Mouse (Mus musculus): ENCODE results near the gene Tfap2c. TPM values are rescaled to one million over a fixed set of nuclear protein-coding genes. Genes with fewer than 3 reads are reported as not detected.

The Tfap2c gene
- total RNA-seq, 1 experiment, result 19.7 TPM

GRCm38 (mm10) chr2:172604625-172605024 is 55.2 kb downstream of the Tfap2c start:
- Histone ChIP-seq H3K9me3 (ENCODE audit: control insufficient read depth, insufficient read depth, low read depth, low read length) (no peaks in the 10 kb centered on the region), H3K36me3 (ENCODE audit: control insufficient read depth, insufficient read depth, low read length, poor library complexity, severe bottlenecking) (peaks cover under 1% of the 10 kb centered on the region; the same call in 1 of the 2 replicates), H3K9ac (ENCODE audit: insufficient read depth, low read depth, low read length, poor library complexity, severe bottlenecking) (no peak overlapping the region), H3K27ac (ENCODE audit: insufficient read depth, low read depth, low read length, poor library complexity, severe bottlenecking) (no peak overlapping the region), H3K4me1 (ENCODE audit: control insufficient read depth in 2 of 2, insufficient read depth in 2 of 2, low read length in 2 of 2, poor library complexity in 1 of 2) (peaks cover 0 to 2% of the 10 kb centered on the region in 2 experiments; a peak in 1 of 4 replicates), H3K4me3 (ENCODE audit: insufficient read depth in 1 of 2, low read depth in 1 of 2, low read length in 2 of 2, poor library complexity in 1 of 2, severe bottlenecking in 1 of 2) (no peak overlapping the region)
- TF ChIP-seq ZNF384 (IDR thresholded peaks at IDR 0.05; ENCODE audit: low read depth, low read length) (no peak), ZC3H11A (IDR thresholded peaks at IDR 0.05; ENCODE audit: borderline replicate concordance, low read depth, low read length) (peak; percentile 61), MAFK (IDR thresholded peaks at IDR 0.05; ENCODE audit: insufficient read depth, low read depth, low read length) (no peak)
- DNase-seq (ENCODE audit: low read depth, low spot score), result no peak
- in situ Hi-C loops (cut with MboI; ENCODE audit: low sequenced_read_pairs in 2 of 2, unreplicated experiment in 2 of 2), result loop anchor here in 1 of 2 experiments (10.0 kb wide), 1 partner anchor 50 kb away; no protein-coding TSS in a partner anchor

GRCm38 (mm10) chr2:172605642-172606041 is 56.2 kb downstream of the Tfap2c start:
- Histone ChIP-seq H3K9ac (ENCODE audit: insufficient read depth, low read depth, low read length, poor library complexity, severe bottlenecking) (no peak overlapping the region), H3K27ac (ENCODE audit: insufficient read depth, low read depth, low read length, poor library complexity, severe bottlenecking) (no peak overlapping the region), H3K36me3 (ENCODE audit: control insufficient read depth, insufficient read depth, low read length, poor library complexity, severe bottlenecking) (peaks cover 2% of the 10 kb centered on the region; the same call in 1 of the 2 replicates), H3K4me1 (ENCODE audit: control insufficient read depth in 2 of 2, insufficient read depth in 2 of 2, low read length in 2 of 2, poor library complexity in 1 of 2) (peaks cover 0 to 2% of the 10 kb centered on the region in 2 experiments; a peak in 1 of 4 replicates), H3K9me3 (ENCODE audit: control insufficient read depth, insufficient read depth, low read depth, low read length) (no peaks in the 10 kb centered on the region), H3K4me3 (ENCODE audit: insufficient read depth in 1 of 2, low read depth in 1 of 2, low read length in 2 of 2, poor library complexity in 1 of 2, severe bottlenecking in 1 of 2) (no peak overlapping the region)
- no peak for TF ChIP-seq ZNF384 (IDR thresholded peaks at IDR 0.05; ENCODE audit: low read depth, low read length)
- no peak for TF ChIP-seq CHD2 (IDR thresholded peaks at IDR 0.05; ENCODE audit: low read depth, low read length)
- TF ChIP-seq HCFC1 (IDR thresholded peaks at IDR 0.05; ENCODE audit: borderline replicate concordance, insufficient read depth, low read length), result no peak
- no peak for TF ChIP-seq MAFK (IDR thresholded peaks at IDR 0.05; ENCODE audit: insufficient read depth, low read depth, low read length)
- no peak for TF ChIP-seq ZC3H11A (IDR thresholded peaks at IDR 0.05; ENCODE audit: borderline replicate concordance, low read depth, low read length)
- no peak for DNase-seq (ENCODE audit: low read depth, low spot score)
- in situ Hi-C loops (cut with MboI; ENCODE audit: low sequenced_read_pairs in 2 of 2, unreplicated experiment in 2 of 2), result loop anchor here in 1 of 2 experiments (10.0 kb wide), 1 partner anchor 51 kb away; no protein-coding TSS in a partner anchor

GRCm38 (mm10) chr2:172607710-172608109 is 58.3 kb downstream of the Tfap2c start:
- DNase-seq (ENCODE audit: low read depth, low spot score), result peak; percentile 78
- Histone ChIP-seq H3K9me3 (ENCODE audit: control insufficient read depth, insufficient read depth, low read depth, low read length) (no peaks in the 10 kb centered on the region), H3K36me3 (ENCODE audit: control insufficient read depth, insufficient read depth, low read length, poor library complexity, severe bottlenecking) (peaks cover 2% of the 10 kb centered on the region; the same call in 1 of the 2 replicates), H3K4me3 (ENCODE audit: insufficient read depth in 1 of 2, low read depth in 1 of 2, low read length in 2 of 2, poor library complexity in 1 of 2, severe bottlenecking in 1 of 2) (no peak overlapping the region), H3K27ac (ENCODE audit: insufficient read depth, low read depth, low read length, poor library complexity, severe bottlenecking) (no peak overlapping the region), H3K4me1 (ENCODE audit: control insufficient read depth in 2 of 2, insufficient read depth in 2 of 2, low read length in 2 of 2, poor library complexity in 1 of 2) (peaks cover 3 to 6% of the 10 kb centered on the region in 2 experiments; a peak in 2 of 4 replicates), H3K9ac (ENCODE audit: insufficient read depth, low read depth, low read length, poor library complexity, severe bottlenecking) (no peak overlapping the region)
- TF ChIP-seq ZC3H11A (IDR thresholded peaks at IDR 0.05; ENCODE audit: borderline replicate concordance, low read depth, low read length), result no peak
- no peak for TF ChIP-seq CHD2 (IDR thresholded peaks at IDR 0.05; ENCODE audit: low read depth, low read length)
- no peak for TF ChIP-seq MAFK (IDR thresholded peaks at IDR 0.05; ENCODE audit: insufficient read depth, low read depth, low read length)
- TF ChIP-seq HCFC1 (IDR thresholded peaks at IDR 0.05; ENCODE audit: borderline replicate concordance, insufficient read depth, low read length), result no peak
- no peak for TF ChIP-seq ZNF384 (IDR thresholded peaks at IDR 0.05; ENCODE audit: low read depth, low read length)
- in situ Hi-C loops (cut with MboI; ENCODE audit: low sequenced_read_pairs in 2 of 2, unreplicated experiment in 2 of 2), result loop anchor here in 1 of 2 experiments (10.0 kb wide), 1 partner anchor 53 kb away; no protein-coding TSS in a partner anchor

Other genes with a start within 250 kb of the Tfap2c start
- gene Fam210b, start 204.0 kb upstream of the Tfap2c start, total RNA-seq (2012; rRNA removed), result 1.6 and 2.0 TPM in 2 replicates
- gene Aurka, start 179.1 kb upstream of the Tfap2c start, total RNA-seq (2012; rRNA removed), result 98.6 and 104 TPM in 2 replicates
- 67.2 and 68.5 TPM in 2 replicates for gene Cstf1, start 178.9 kb upstream of the Tfap2c start, total RNA-seq (2012; rRNA removed)
- 2.5 and 2.8 TPM in 2 replicates for gene Cass4, start 155.8 kb upstream of the Tfap2c start, total RNA-seq (2012; rRNA removed)
- gene Rtf2, start 109.0 kb upstream of the Tfap2c start, total RNA-seq (2012; rRNA removed), result 51.0 and 58.7 TPM in 2 replicates
- gene Gcnt7, start 91.0 kb upstream of the Tfap2c start, total RNA-seq (2012; rRNA removed), result 0.27 and 0.69 TPM in 2 replicates
- gene Fam209, start 77.1 kb upstream of the Tfap2c start, total RNA-seq (2012; rRNA removed), result 0.54 and 1.6 TPM in 2 replicates